Mouse (Mus musculus) urinary bladder, adult 18-20 months (tissue): Measurements from ENCODE around the gene Bpifa6.
"Not testable (repeated sequence)": the region's sequence is repeated elsewhere in the genome, so short reads cannot be mapped to it uniquely, and the experiment has no call there.

ENCODE experiments used
- DNase-seq, 2 experiments: peaks; one replicate each; pipeline ENCODE4 v3.0.0; 2022; ENCODE audit warnings: low spot score in 2 of 2, mixed read lengths in 2 of 2

The Bpifa6 gene

GRCm38 (mm10) chr2:153974582-153974981, at the start of gene Bpifa6:
TSS of gene Bpifa6 (plus strand) at chr2:153974945.
- no peak for DNase-seq

GRCm38 (mm10) chr2:153929871-153930413, 44.8 kb upstream of the Bpifa6 start:
- DNase-seq: peak in 1 of 2 experiments; percentile 20

GRCm38 (mm10) chr2:153931125-153931524, 43.6 kb upstream of the Bpifa6 start:
- DNase-seq: no peak

GRCm38 (mm10) chr2:153933311-153933710, 41.4 kb upstream of the Bpifa6 start:
- no peak for DNase-seq

- peak in 1 of 2 experiments; percentile 1 for DNase-seq
Measured at GRCm38 (mm10) chr2:153935348-153935747, 39.4 kb upstream of the Bpifa6 start.

GRCm38 (mm10) chr2:153937843-153938242, 36.9 kb upstream of the Bpifa6 start, which contains the start of gene Bpifb4:
TSS of gene Bpifb4 (plus strand) at chr2:153938212.
- no peak for DNase-seq

GRCm38 (mm10) chr2:153943537-153943936, 31.2 kb upstream of the Bpifa6 start:
- peak in 1 of 2 experiments; percentile 39 for DNase-seq

- DNase-seq: no peak
Measured at GRCm38 (mm10) chr2:153944567-153944966, 30.2 kb upstream of the Bpifa6 start.

- peak in 1 of 2 experiments; percentile 54 for DNase-seq
Measured at GRCm38 (mm10) chr2:153952897-153953296, 21.8 kb upstream of the Bpifa6 start.

- DNase-seq: peak in 1 of 2 experiments; percentile 9
Measured at GRCm38 (mm10) chr2:153953836-153954235, 20.9 kb upstream of the Bpifa6 start.

- DNase-seq: no peak
Measured at GRCm38 (mm10) chr2:153962821-153963331, 11.9 kb upstream of the Bpifa6 start.

GRCm38 (mm10) chr2:153963334-153963733, 11.4 kb upstream of the Bpifa6 start:
- DNase-seq: no peak

- DNase-seq: no peak
Measured at GRCm38 (mm10) chr2:153970221-153970620, 4.5 kb upstream of the Bpifa6 start.

GRCm38 (mm10) chr2:153995770-153996169, 21.0 kb downstream of the Bpifa6 start:
- DNase-seq: peak; percentile 30 to 68

GRCm38 (mm10) chr2:154000501-154000900, 25.8 kb downstream of the Bpifa6 start:
- no peak for DNase-seq

- no peak for DNase-seq
Measured at GRCm38 (mm10) chr2:154001056-154001455, 26.3 kb downstream of the Bpifa6 start.

GRCm38 (mm10) chr2:154004456-154004855, 29.7 kb downstream of the Bpifa6 start:
- DNase-seq: no peak

GRCm38 (mm10) chr2:154005094-154005493, 30.3 kb downstream of the Bpifa6 start:
- no peak for DNase-seq

GRCm38 (mm10) chr2:154005734-154006133, 31.0 kb downstream of the Bpifa6 start:
- DNase-seq: no peak

- no peak for DNase-seq
Measured at GRCm38 (mm10) chr2:154006331-154006730, 31.6 kb downstream of the Bpifa6 start.

- no peak for DNase-seq
Measured at GRCm38 (mm10) chr2:154007381-154007780, 32.6 kb downstream of the Bpifa6 start.

- DNase-seq: no peak
Measured at GRCm38 (mm10) chr2:154007965-154008364, 33.2 kb downstream of the Bpifa6 start, which contains the start of gene Bpifa2. TSS of gene Bpifa2 (plus strand) at chr2:154008265.

- no peak for DNase-seq
Measured at GRCm38 (mm10) chr2:154017990-154018389, 43.2 kb downstream of the Bpifa6 start.

- DNase-seq: not testable (repeated sequence)
Measured at GRCm38 (mm10) chr2:154024676-154025075, 49.9 kb downstream of the Bpifa6 start.
